Mouse (Mus musculus) olfactory bulb, adult 2 months (tissue): Measurements from ENCODE around the gene Cdyl2. TPM values are rescaled to one million over a fixed set of nuclear protein-coding genes. Genes with fewer than 3 reads are reported as not detected.

ENCODE experiments used
- H3K27ac ChIP-seq: fragments of 200-500 bp; 2 replicates; pipeline ENCODE4 v1.5.1; 2012; ENCODE audit warnings: low read depth, low read length; ENCODE audit not compliant: insufficient read depth
- H3K4me1 ChIP-seq: fragments of 200-500 bp; 2 replicates; pipeline ENCODE4 v1.6.1; 2012; ENCODE audit warnings: low read length; ENCODE audit not compliant: control insufficient read depth, insufficient read depth
- H3K4me3 ChIP-seq: fragments of 200-500 bp; 2 replicates; pipeline ENCODE4 v1.5.1; 2012; ENCODE audit warnings: mild to moderate bottlenecking, low read depth, low read length, moderate library complexity; ENCODE audit not compliant: insufficient read depth
- CTCF ChIP-seq: fragments of 200-500 bp; IDR thresholded peaks from 2 replicates; pipeline ENCODE4 v1.5.1; 2012; ENCODE audit warnings: low read depth, mild to moderate bottlenecking, low read length, moderate library complexity; ENCODE audit not compliant: insufficient read depth
- POLR2A ChIP-seq: fragments of 200-500 bp; IDR thresholded peaks from 2 replicates; pipeline ENCODE4 v1.6.1; 2012; ENCODE audit warnings: mild to moderate bottlenecking, low read depth, low read length, moderate library complexity; ENCODE audit not compliant: insufficient read depth
- WGBS: fragments of 180-500 bp; shearing (Covaris S2); methylation state at CpG from one replicate; pipeline ENCODE4 v1.1.7; 2018; 5-methylcytosine and 5-hydroxymethylcytosine counted together
- polyA plus RNA-seq: library from polyadenylated mRNA; stranded (reverse); fragments of >200 nt; gene quantifications from 2 replicates; pipeline ENCODE4 v1.2.4, GENCODE M21; 2012; ENCODE audit warnings: low replicate concordance; ENCODE audit not compliant: missing spikeins, insufficient read depth, insufficient read length

Gene Cdyl2
- polyA plus RNA-seq, 1 experiment = not detected

DNA sequence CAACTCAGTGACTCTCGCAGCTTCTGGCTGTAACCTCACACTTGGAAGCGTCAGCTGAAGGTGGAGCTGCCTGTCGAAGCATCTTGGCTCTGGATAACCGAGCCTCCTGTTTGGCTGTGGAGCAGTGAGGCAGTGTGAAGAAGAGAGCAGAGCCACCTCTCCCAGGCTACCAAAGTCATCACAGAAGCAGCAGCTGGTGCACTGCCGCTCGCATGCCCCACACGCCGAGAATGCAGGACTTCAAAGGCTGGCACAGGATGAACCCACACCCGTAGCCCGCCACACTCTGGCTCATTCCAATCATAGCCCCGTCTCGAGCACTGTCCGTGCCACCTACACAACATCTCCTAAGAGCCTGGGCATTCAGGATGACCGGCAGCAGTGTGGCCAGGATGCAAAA is 142.7 kb downstream of the Cdyl2 start:
- WGBS = 76% methylated on average over 14 of the region's 14 CpGs
- H3K4me1 ChIP-seq = 0 out of 2 replicates have a peak, but pooled peaks cover 3% of the 10 kb centered on the region
- TF ChIP-seq CTCF (no peak), POLR2A (no peak)
- H3K4me3 ChIP-seq = no peak overlapping the region
- no peak overlapping the region for H3K27ac ChIP-seq

GRCm38 (mm10) chr8:116587616-116588468 is 144.9 kb downstream of the Cdyl2 start:
- Histone ChIP-seq H3K4me1 (0 out of 2 replicates have a peak, but pooled peaks cover 3% of the 10 kb centered on the region), H3K4me3 (no peak overlapping the region), H3K27ac (no peak overlapping the region)
- 86% methylated on average over 19 of the region's 19 CpGs for WGBS
- TF ChIP-seq POLR2A = no peak
- no peak for TF ChIP-seq CTCF

DNA sequence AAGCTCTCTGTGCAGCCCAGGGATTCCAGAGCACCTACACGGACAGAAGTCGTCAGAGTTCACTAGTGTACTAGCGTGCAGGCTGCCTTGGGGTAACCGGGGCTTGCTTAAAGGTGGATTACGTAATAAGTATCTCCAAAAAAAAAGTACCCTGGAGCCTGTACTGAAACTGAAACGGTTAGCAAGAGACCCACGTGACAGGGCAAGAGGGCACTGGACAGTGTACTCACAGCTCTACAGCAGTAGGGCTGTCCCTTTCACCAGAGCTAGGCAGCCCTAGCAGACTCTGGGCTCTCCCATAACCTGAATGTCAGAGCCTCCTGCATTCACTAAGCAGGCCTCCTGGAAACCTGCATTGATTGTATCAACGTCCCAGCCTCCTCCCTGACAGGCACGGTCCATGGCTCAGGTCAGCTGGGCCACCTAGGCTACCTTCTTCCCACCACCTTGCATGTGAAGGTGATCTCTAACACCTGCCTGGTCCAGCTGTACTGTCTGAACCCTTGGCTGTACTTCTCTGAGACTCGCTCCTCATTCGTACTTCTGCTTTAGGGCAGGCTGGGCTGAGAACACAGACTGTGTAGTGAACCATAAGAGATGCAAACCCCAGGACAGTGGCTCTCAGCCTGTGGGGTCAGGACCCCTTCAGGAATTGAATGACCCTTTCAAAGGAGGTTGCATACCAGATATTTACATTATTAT is 151.3 kb downstream of the Cdyl2 start:
- 91% methylated on average over 11 of the region's 11 CpGs for WGBS
- Histone ChIP-seq H3K27ac (no peak overlapping the region), H3K4me1 (no peaks in the 10 kb centered on the region), H3K4me3 (no peak overlapping the region)
- TF ChIP-seq POLR2A (no peak), CTCF (no peak)

- Histone ChIP-seq H3K4me3 (no peak overlapping the region), H3K27ac (no peak overlapping the region), H3K4me1 (no peaks in the 10 kb centered on the region)
- TF ChIP-seq CTCF (no peak), POLR2A (no peak)
- WGBS = 96% methylated on average over 2 of the region's 2 CpGs
Measured at GRCm38 (mm10) chr8:116576732-116577131, 156.1 kb downstream of the Cdyl2 start.

DNA sequence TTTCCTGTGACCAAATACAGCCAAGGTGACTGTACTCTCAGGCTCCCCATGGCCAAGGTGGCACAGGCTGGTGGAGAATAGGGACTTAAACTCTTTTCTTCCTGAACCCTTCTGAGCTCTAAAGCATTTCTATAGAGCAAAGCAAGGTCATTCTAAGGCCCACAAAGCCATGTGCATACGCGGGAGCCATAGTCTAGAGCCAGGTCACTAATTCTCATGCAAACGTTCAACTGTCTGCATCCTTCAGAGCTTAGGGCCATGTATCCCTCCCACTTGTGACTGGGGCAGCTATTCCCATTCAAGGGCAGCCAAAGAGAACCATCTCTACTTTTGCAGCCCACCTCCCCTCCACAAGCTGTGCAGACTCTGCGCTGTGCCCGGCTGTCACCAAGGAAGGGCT is 159.7 kb downstream of the Cdyl2 start:
- H3K4me3 ChIP-seq = no peak overlapping the region
- no peaks in the 10 kb centered on the region for H3K4me1 ChIP-seq
- TF ChIP-seq CTCF = no peak
- TF ChIP-seq POLR2A = no peak
- 88% methylated on average over 5 of the region's 5 CpGs for WGBS
- H3K27ac ChIP-seq = no peak overlapping the region

DNA sequence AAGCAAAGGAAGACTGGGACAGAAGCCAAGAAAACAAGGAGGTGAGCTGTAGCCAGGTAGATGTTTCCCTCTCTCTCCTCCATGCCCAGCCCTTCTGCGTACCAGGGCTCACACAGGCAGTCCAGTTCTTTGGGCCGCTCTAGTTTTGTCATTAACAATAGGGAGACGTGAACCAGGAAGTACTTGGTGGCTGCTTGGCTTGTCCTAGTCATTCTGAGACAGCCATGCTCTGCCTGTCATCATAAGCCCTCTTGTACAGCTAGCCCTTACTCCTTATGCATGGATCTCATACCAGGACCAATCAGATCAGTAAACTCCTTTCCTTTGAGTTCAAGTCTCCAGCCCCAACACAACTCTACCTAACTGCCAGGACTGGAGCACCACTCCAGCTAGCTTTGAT is 180.0 kb downstream of the Cdyl2 start:
- no peak overlapping the region for H3K4me3 ChIP-seq
- H3K27ac ChIP-seq = no peak overlapping the region
- TF ChIP-seq POLR2A = no peak
- TF ChIP-seq CTCF = no peak
- WGBS = 83% methylated on average over 3 of the region's 3 CpGs
- H3K4me1 ChIP-seq = no peaks in the 10 kb centered on the region

DNA sequence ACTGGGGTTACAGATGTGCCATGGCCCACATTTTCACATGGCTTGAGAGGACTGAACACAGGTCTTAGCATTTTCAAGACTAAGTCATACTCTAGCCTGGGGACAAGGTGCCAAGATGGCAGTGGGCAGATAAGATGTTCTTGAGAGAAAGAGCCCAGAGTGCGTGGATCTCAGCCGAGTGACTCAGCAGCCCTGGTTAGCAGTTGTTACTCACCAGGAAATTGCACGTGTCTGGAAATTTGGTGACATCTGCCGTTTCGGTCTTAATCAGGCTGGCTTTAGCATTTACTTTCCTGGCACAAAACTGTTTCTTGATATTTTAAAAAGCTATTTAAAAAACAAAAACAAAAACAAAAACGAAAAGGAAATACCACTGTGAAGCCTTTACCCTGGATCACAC is 180.5 kb downstream of the Cdyl2 start:
- TF ChIP-seq POLR2A (no peak), CTCF (no peak)
- Histone ChIP-seq H3K4me3 (no peak overlapping the region), H3K27ac (no peak overlapping the region), H3K4me1 (no peaks in the 10 kb centered on the region)
- WGBS = 48% methylated on average over 6 of the region's 6 CpGs

DNA sequence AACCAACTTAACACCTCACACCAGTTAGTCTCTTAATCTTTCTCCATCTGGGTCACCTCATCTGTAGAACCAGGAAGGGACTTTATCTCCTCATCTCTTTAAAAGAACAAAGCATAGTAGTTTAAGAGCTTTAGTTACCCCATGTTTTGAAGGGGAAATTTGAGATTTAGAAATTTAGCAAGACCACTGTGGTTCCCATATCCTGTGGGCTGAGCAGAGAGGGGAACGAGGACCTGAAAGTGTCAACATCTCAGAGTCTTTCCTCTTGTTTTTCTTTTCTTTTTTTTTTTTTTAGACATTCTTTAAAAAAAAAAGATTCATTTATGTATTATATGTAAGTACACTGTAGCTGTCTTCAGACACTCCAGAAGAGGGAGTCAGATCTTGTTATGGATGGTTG is 189.4 kb downstream of the Cdyl2 start:
- H3K4me3 ChIP-seq = no peak overlapping the region
- H3K4me1 ChIP-seq = no peaks in the 10 kb centered on the region
- WGBS = 84% methylated on average over 1 of the region's 1 CpGs
- no peak overlapping the region for H3K27ac ChIP-seq
- no peak for TF ChIP-seq POLR2A
- TF ChIP-seq CTCF = no peak

- Histone ChIP-seq H3K27ac (no peak overlapping the region), H3K4me1 (no peaks in the 10 kb centered on the region), H3K4me3 (no peak overlapping the region)
- TF ChIP-seq CTCF (no peak), POLR2A (no peak)
- 63% methylated on average over 5 of the region's 5 CpGs for WGBS
Measured at GRCm38 (mm10) chr8:116542842-116543241, 189.9 kb downstream of the Cdyl2 start.
